Mouse (Mus musculus) mature B cell (primary cell): ENCODE measurements around the gene Alkbh6.

Experiments
- in situ Hi-C: fragments of 300-500 bp; cut with MboI; formaldehyde crosslinking; loops from 2 replicates; pipeline ENCODE4 v1.14.3; 2019

Gene Alkbh6

DNA sequence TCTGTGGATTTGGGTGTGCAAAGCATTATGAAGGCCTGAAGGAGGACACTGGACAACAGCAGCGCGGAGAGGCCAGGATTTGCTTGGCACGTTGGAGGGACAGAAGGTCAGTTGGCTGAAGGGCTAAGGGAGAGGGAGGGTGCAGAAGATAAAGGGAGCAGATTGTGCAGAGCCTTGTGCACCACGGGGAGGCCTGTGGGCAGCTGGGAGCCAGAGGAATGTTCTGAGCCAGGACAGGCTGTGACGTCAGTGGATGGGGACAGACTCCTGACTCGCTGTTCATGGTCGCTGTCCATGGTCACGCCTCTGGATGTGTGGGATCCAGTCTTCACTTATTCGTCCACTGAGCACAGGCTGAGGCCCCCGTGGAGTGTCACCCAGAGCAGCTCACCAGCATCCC, 13.4 kb upstream of the Alkbh6 start:
- in situ Hi-C loops, result no loop called here

DNA sequence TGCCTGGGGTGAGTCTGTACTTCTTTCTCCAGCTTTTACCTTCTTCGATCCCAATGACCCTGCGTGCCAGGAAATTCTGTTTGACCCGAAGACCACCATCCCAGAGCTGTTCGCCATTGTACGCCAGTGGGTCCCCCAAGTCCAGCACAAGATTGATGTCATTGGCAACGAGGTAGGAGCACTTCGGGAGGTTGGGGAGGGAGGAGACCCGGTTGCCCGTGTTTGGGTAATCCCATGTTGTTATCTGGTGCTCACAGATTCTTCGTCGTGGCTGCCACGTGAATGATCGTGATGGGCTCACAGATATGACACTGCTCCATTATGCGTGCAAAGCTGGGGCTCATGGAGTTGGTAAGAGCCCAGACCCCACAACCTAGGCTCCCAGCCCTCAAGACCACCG, 11.7 kb upstream of the Alkbh6 start:
- in situ Hi-C loops, result no loop called here

DNA sequence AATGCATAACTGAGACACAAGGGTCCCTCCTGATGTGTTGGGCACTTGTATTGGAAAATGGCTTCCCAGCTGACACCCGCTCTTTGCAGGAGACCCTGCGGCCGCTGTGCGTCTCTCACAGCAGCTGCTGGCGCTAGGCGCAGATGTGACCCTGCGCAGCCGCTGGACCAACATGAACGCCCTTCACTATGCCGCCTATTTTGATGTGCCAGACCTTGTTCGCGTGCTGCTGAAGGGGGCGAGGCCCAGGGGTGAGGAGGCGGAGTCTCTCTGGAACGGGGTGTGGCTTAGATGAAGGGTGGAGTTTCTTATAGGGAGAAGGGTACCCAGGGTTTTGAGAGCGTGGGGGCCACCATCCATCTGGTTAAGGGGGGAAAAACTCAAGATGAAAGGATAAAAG, 11.3 kb upstream of the Alkbh6 start:
- in situ Hi-C loops, result no loop called here

DNA sequence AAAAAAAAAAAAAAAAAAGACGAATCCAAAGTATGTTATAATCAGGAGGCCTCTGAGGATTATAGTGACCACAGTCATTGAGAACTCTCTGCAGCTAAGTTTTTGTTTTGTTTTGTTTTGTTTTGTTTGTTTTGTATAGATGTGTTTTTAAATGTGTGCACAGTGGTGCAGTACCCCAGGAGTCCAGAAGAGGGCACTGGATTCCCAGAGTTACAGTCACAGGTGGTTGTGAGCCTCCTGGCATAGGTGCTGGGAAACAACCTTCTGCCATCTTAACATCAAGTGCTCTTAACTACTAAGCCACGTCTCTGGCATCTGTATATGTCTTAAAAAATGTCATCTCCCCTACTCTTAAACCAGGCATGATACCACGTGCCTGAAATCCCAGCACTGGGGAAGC, 7.6 kb upstream of the Alkbh6 start:
- in situ Hi-C loops, result no loop called here

DNA sequence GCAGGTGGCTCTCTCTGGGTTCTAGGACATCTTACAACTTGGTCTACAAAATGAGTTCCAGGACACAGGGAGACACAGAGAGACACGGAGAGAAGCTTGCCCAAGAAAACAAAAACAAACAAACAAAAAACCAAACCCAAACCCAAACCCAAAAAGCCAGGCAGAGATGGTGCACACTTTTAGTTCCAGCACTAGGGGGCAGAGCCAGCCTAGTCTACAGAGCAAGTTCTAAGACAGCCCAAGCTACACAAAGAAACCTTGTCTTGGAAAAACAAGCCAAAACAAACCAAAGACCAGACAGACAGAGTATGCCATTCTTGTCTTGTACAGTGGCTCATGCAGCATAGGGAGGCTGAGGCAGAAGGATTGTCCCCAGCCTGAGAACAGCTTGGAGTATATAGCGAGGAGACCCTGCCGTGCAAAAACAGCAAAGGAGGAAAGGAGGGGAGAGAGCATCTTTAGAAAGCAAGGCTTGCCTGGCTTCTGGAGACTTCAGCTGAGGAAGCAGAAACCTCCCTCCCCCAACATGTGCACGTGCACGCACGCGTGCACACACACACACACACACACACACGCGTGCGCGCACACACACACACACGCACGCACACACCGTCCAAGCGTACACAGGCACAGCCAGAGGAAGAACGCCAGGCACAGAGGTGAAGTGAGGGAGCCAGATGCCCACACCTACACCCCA, 2.3 kb upstream of the Alkbh6 start:
- in situ Hi-C loops, result no loop called here

DNA sequence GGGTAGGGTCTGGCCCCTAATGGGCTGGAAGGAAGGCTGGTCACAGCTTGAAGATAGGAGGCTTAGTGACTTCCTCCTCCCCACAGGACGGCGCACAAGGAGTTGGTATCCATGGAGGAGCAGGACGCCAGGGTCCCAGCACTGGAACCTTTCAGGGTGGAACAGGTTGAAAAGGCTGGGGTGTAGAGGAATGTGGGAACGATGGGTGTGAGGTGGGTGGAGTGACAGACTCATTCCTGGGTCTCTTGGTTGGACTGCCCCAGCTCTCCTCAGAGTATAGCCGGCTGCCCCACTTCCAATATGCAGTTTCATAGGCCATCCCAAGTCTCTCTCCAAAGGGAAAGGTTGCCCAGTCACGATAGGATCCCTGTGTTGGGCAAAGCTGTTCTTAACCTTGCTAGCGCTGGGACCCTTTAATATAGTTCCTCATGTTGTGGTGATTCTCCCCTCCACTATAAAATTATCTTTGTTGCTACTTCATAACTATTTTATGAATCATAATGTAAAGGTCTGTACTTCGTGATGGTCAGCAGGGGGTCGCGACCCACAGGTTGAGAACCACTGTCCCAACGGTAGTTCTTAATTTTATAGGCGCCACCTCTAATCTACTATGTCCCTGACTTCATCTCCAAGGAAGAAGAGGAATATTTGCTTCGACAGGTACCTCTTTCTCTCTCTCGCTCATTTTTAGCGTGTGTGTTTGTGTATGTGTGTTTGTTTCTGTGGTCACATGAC, 1.0 kb downstream of the Alkbh6 start:
- in situ Hi-C loops, result no loop called here

DNA sequence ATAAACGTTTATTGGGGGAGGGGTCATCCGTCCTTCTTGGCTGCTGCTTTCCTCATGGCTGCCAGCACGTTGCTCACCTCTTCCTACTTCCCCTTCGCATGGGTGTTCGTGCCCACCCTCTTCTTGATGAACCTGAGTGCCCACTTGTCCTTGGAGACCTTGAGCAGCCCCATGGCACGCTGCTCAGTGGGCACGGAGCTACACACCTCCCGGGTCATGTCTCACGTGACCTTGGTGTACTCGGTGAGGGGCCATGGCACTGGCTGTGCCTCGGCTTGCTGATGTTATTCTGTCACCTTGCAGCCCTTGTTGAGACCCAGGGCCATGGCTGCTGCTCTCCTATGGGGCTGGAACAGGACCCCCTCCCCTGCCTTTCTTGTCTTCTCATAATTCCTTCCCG, 1.6 kb downstream of the Alkbh6 start:
- in situ Hi-C loops, result no loop called here

DNA sequence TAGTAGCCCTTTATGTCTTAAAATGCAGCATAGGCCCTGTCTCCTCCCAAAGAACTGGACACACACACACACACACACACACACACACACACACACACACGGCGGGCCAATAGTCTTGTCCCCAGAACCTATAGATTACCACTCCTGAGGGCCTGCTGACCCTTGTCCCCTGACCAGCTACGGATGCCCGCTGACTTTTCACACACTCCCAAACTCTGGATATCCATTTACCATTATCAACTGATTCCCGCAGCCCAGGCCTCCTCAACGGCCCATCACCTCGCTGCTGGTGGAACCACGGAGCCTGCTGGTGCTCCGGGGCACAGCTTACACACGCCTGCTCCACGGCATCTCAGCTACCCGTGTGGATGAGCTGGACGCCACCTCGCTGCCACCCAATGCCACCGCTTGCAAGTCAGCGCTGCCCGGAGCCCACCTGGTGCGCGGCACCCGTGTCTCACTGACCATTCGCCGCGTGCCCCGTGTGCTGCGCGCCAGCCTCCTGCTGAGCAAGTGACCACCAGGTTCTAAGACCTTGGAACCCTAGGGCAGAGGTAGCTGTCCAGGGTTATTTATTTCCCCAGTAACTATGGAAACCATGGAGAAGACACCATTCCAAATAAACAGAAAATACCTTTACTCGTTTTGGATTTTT, 5.3 kb downstream of the Alkbh6 start:
- in situ Hi-C loops, result no loop called here

DNA sequence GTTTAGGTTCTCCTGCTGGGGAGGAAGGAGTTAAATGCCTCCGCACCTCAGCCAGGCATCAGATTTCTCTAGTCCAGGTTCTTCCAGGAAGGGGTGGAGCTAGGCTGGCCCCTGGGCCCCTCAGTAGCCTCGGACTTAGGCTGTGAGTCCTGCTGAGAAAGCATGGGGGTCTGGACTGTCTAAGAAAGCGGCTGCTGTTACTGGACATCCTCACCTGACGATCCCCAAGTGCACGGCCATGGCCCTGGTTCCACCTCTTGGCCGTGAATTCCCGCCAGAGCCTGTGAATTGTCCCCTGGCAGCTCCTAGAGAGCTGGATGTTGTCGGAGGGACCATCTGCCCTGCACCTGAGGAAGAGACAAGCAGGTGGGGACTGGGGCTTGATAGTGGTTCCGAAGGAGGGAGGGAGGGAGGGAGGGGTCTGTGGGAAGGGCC, 6.2 kb downstream of the Alkbh6 start, which contains the start of gene Syne4:
Syne4 (plus strand) TSS at position 87 of the 435 bp plus-strand sequence.
- in situ Hi-C loops, result no loop called here

DNA sequence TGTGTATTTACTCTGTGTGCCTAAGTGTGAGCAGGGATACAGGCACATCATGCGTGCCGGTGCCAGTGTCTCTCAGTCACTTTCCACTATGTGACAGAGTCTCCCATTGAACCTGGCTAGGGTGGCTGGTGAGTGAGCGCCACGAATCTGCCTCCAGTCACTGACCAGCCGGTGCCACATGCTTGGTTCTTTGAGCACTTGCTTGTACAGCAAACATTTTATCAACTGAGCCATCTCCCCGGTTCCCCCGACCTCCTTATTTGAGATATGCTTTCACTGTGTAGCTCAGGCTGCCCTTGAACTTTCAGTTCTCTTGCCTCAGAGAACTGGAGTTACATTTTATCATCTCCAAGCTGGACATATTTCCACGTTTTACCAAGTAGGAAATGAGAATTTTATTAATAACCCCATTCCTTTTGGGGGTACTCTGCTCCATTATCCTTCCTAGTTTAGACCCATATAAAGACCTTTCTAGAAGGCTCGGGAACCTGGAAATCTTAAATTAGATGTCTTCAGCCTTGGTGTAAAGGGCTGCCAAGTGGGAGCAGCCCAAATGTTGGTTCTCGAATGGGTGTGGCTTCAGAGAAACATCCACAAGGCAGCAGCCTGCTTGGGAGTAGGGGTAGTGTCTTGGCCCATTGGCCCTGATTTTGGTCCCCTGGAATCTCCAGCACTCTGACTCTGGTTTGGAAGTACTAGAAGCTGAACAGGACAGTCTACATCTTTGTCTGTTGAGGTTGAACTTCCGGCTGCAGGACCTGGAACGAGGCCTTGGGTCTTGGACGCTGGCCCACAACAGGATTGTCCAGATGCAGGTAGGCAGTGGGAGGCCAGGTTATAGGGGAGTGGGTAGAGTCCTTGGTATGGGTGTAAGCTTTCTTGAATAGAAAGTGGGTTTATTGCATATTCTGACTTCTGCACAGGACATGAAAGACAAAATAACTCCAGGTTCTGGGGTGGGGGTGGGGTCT, 7.3 kb downstream of the Alkbh6 start:
- in situ Hi-C loops, result no loop called here

DNA sequence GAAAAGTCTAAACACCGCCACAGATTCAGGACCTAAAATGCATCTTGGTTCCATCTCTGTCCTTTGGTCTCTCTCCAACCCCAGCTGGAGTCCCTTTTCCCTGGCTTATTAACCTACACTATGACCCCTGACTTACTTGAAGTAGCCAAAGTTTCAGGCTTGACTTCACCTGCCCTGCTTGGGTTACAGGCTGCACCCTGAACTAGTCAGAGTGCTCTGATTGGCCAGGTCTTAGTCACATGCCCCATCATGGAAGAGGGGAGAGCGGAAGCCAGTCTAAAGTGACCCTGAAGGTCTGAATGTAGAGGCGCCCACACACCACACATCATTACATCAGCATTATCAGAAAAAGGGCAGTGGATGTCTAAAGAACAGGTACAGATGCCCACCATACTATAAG, 9.6 kb downstream of the Alkbh6 start:
- in situ Hi-C loops, result no loop called here

DNA sequence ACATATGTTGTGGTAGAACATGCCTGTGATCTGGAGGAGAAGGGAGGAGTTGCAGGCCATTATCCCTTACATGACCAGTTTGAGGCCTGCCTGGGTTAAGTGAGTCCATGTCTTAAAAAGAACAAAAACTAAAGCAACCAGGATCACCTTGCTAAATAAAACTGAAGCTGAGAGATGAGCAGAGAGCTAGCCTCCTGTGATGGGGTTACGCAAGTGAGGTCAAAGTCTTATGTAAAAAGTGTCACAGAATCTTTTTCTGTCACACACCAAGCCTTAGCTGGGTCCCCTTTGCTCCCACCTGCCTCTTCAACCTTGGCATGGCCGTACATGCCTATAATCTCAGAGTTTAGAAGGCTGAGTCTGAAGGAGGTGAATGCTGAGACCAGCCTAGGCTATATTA, 12.4 kb downstream of the Alkbh6 start:
- in situ Hi-C loops, result no loop called here

DNA sequence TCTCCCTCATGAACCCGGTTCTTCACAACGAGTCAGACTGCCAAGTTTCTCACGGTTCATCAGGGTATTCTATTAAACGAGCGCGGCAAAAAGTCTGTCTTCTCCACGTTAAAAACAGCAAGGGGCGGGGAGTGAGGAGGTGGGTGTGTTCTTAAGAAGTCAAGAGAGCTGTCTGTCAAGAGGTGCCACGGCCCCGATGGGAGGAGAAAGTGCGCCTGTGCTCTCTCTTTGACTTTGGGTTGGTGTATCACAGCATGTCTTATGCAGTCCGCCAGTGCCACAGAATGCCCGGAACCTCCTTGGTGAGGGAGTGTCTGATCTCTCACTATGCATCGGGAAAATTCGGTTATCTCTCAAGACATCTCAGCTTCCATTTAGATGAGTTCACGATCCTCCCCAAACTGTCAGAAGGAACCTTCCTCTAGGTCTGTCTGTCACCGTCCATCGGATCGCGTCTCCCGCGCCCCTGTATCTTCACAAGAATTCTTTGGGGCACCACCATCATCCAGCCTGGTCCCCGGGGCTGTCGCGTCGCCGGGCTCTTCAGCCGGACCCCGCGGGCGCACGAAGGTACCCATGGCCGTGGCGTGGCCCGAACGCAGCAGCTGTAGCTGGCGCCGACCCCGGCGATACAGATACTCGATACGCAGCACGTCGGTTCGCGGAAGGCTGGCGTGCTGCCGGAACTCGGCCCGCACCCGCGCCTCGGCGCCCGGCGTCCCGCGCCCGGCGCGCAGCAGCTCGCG, 13.2 kb downstream of the Alkbh6 start, which contains the start of gene E130208F15Rik:
E130208F15Rik (plus strand) TSS at position 202 of the 746 bp plus-strand sequence.
- in situ Hi-C loops, result no loop called here

DNA sequence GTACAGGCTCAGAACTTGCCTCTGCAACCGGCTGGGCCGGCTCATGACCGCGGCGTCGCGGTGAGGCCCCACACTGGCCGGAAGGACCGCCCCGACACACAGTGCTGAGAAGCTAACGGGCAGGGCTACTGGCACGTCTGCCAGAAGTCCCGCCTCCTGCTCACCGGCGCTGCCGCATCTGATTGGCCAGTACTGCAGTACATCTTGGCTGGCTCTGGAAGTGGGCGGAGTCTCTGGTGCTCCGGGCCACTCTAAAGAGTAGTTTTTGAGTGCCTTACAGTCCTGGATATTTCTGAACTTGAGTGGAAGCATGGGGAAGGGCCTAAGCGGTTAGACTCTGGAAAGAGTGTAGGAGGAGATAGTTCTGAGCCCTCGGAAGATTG, 13.8 kb downstream of the Alkbh6 start:
- in situ Hi-C loops, result no loop called here

DNA sequence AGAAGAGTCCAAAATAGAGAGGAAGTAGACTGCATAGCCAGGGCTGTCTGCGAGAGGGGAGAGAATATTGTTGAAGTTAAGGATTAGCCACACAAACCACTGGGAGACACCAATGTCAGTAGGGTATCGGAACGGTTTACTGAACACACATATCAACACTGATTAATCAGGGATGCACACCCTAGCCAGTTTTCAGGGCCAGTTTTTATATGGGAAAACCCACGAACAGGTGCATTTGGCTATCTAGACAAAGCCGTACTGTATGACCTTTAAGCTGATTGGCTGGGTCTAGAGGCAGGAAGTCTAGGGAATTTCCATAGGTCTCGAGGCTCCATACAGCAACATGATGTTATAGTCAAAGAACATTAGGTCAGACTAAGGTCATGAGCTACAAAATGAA, 14.3 kb downstream of the Alkbh6 start:
- in situ Hi-C loops, result no loop called here

DNA sequence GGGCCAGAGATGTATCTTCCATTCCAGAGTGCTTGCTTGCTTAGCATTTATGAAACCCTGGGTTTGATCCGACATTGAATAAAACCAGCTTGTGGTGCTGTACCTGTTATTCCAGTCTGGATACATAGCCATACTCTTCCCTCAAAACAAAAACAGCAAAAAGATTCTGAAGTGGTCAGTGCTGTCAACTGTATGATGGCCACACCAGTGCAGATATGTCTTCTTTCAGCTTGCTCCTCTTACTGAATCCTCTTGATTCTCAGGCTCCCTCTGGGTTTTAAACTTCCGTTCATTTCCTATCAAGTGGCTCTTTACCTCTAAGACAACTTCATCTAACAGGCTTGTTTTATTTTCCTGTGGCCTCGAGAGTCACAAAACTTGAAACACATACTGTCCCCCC, 15.3 kb downstream of the Alkbh6 start, which contains the start of gene Sdhaf1:
Sdhaf1 (minus strand) TSS at position 101 of the 400 bp plus-strand sequence.
- in situ Hi-C loops, result no loop called here

DNA sequence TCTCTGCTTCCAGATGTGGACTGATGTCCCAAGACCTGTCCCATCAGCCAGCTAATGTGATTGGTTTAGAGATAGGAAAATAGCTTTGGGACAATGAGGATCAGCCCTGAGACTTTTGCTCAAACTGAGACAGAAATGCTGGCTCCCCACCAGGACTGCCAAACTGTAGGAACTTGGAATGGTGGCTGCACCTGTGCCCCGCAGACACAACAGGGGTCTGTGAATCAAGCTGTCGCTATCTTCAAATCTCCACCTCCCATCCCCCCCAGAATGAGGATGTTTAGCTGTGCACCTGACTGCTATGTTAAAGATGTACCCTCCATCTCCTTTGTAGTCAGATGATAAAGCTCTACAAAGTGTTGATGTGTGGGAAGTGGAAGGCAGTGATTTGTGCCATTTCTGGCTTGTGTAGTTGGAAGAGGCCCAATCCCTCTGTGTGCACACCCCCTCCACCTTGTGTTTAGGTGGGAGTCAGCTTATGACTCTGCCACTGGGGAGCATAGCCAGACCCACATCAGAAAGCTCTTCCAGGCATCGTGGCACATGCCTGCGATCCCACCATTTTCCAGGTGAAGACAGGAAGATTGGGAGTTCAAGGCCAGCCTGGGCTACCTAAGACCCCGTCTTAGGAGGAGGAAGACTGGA, 15.9 kb downstream of the Alkbh6 start:
- in situ Hi-C loops, result no loop called here

DNA sequence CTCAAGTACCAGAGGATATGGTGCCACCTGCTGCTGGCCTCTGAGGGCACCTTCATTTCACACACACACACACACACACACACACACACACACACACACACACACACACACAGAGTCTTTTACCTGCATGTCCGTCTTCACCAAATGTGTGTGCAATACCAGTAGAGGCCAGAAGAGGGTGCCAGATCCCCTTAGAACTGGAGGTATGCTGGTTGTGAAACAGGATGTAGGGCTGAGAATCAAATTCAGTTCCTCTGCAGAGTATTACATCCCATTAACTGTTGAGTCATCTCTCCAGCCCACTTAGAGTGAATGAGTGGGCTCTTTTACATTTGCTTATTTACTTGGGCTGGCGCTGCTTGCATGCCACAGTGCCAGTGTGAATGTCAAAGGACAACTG, 16.8 kb downstream of the Alkbh6 start:
- in situ Hi-C loops, result no loop called here

DNA sequence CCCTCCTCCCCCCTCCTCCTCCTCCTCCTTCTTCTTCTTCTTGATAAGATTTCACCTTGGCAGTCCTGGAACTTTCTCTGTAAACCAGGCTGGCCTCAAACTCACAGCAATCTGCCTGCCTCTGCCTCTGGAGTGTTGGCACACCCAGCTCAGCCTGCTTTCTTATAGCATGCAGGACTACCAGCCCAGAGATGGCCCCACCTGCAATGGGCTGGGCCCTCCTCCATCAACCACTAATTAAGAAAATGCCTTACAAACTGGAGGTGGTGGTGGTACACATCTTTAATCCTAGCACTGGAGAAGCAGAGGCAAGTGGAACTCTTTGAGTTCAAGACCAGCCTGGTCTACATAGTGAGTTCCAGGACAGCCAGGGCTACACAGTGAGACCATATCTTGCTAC, 17.9 kb downstream of the Alkbh6 start:
- in situ Hi-C loops, result no loop called here

DNA sequence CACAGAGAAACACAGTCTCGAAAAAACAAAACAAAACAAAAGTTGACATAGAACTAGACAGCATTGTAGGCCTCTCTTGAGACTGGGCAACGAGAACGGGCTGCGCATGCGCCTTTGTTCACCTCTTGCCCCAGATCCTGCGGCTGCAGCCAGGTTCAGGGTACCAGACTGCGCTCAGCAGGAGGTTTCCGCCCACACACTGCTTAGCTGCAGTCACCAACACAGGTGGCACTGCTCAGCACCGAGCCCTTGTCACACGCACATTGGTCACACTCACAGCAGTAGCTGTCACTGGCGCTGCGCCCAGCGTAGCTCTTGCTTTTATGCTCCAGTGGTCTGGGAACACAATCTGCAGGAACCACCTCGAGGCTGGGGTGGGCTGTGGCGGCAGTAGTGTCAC, 18.6 kb downstream of the Alkbh6 start:
- in situ Hi-C loops, result no loop called here
